Mouse (Mus musculus) ES-Bruce4 (cell line): ENCODE data around the gene Spink2. TPM values are rescaled to one million over a fixed set of nuclear protein-coding genes. Genes with fewer than 3 reads are reported as not detected.

Experiments used
- H3K27ac ChIP-seq: 2 replicates; pipeline ENCODE4 v1.5.1; 2012; ENCODE audit warnings: low read length, inconsistent platforms; ENCODE audit not compliant: insufficient read depth
- H3K27me3 ChIP-seq: 2 replicates; pipeline ENCODE4 v1.6.1; 2012; ENCODE audit warnings: mild to moderate bottlenecking, low read length, inconsistent platforms; ENCODE audit not compliant: control insufficient read depth, poor library complexity, insufficient read depth, severe bottlenecking
- H3K36me3 ChIP-seq: 2 replicates; pipeline ENCODE4 v1.6.1; 2012; ENCODE audit warnings: inconsistent platforms, mild to moderate bottlenecking, low read length, moderate library complexity; ENCODE audit not compliant: control insufficient read depth, poor library complexity, insufficient read depth, severe bottlenecking
- H3K4me1 ChIP-seq: one replicate; pipeline ENCODE4 v1.8.1; 2011; ENCODE audit warnings: low read length; ENCODE audit not compliant: control insufficient read depth, insufficient read depth
- H3K4me3 ChIP-seq: 2 replicates; pipeline ENCODE4 v1.5.1; 2011; ENCODE audit warnings: low read depth, mild to moderate bottlenecking, low read length
- H3K9ac ChIP-seq: 2 replicates; pipeline ENCODE4 v1.6.1; 2012; ENCODE audit warnings: low read depth, mild to moderate bottlenecking, inconsistent platforms; ENCODE audit not compliant: poor library complexity, severe bottlenecking
- H3K9me3 ChIP-seq: replicated peaks from 2 replicates; pipeline ENCODE4 v1.6.1; 2012; ENCODE audit warnings: mild to moderate bottlenecking, low read length, inconsistent platforms; ENCODE audit not compliant: control insufficient read depth, poor library complexity, insufficient read depth, severe bottlenecking
- CTCF ChIP-seq: IDR thresholded peaks from one replicate; pipeline ENCODE4 v1.8.1; 2011; ENCODE audit warnings: low read depth, low read length
- EP300 ChIP-seq: IDR thresholded peaks from 2 replicates; pipeline ENCODE4 v1.6.1; 2011; ENCODE audit warnings: low read depth, low read length; ENCODE audit not compliant: insufficient read depth
- POLR2A ChIP-seq: IDR thresholded peaks from one replicate; pipeline ENCODE4 v1.8.1; 2011; ENCODE audit warnings: low read length; ENCODE audit not compliant: insufficient read depth
- polyA plus RNA-seq: library from polyadenylated mRNA; stranded (reverse); fragments of >200 nt; gene quantifications from 2 replicates; pipeline ENCODE4 v1.2.4, GENCODE M21; 2011; ENCODE audit warnings: low read depth; ENCODE audit not compliant: missing spikeins, insufficient read depth, insufficient read length

The Spink2 gene
- polyA plus RNA-seq, 1 experiment, result not detected

DNA sequence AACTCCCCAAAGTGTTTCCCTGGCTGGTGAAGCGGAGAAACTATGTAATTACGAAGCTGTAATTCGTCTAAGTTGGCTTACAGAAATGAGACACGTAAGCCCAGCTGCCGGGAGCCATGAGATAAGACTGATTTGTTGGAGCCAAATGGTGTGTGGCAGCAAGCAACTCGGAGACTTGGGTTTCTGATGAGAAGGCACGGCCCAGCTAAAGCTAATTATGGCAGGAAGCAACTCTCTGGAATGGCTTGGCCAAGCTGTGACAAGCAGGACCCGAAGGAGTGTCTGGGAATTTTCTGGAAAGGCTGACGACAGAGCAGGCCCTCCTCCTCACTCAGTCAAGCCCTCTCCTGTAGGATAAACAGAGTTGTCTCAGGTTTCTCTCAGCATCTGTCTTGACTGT is 33.3 kb downstream of the Spink2 start:
- TF ChIP-seq POLR2A (no peak), EP300 (no peak), CTCF (no peak)
- Histone ChIP-seq H3K4me3 (no peak overlapping the region), H3K27ac (0 out of 2 replicates have a peak overlapping the region, but pooled peaks have one; percentile 12), H3K27me3 (no peaks in the 10 kb centered on the region; the same call in 1 of the 2 replicates), H3K4me1 (peaks cover 8% of the 10 kb centered on the region), H3K9me3 (no peaks in the 10 kb centered on the region), H3K36me3 (no peaks in the 10 kb centered on the region), H3K9ac (no peak overlapping the region)

DNA sequence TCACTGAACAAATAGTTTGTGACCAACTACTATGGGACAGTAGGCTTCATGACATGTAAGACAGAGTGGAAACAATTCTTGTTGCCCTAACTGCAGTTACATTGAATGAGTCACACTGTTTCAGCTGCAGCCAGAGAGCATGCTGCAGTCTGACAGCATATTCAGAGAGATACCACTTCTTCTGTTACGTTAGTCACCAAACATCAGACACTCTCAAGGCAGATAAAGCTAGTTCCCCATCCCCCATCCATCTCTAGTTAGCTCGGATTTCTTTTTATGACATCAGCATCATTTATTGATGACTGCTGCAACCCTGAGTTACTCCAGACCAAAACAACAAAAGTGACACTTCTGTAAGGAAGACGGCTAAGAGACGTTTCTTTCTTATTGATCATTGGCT is 36.5 kb downstream of the Spink2 start:
- no peak overlapping the region for H3K27ac ChIP-seq
- H3K4me3 ChIP-seq, result no peak overlapping the region

DNA sequence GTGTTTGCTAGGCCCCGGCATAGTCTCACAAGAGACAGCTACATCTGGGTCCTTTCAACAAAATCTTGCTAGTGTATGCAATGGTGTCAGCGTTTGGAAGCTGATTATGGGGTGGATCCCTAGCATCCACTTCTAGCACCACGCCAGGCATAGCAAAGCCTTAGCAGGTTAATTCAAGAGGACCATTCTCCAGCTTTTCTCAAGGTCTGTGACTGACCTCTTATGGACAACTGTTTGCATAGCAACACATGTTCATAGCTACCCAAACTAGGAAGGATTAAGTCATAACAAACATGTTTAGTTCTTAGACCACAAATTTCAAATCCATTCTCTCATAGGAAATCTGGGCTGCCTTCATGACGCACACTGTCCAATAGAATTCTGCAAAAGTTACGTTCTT is 40.7 kb downstream of the Spink2 start:
- H3K9ac ChIP-seq, result no peak overlapping the region
- H3K4me3 ChIP-seq, result no peak overlapping the region
- H3K27me3 ChIP-seq, result no peaks in the 10 kb centered on the region; the same call in 1 of the 2 replicates
- no peak overlapping the region for H3K27ac ChIP-seq
- H3K36me3 ChIP-seq, result no peaks in the 10 kb centered on the region
- no peaks in the 10 kb centered on the region for H3K9me3 ChIP-seq
- TF ChIP-seq POLR2A (no peak), EP300 (no peak)
- H3K4me1 ChIP-seq, result no peaks in the 10 kb centered on the region

More for the DNA sequence above, 36.5 kb downstream of the Spink2 start:
- Histone ChIP-seq H3K4me1 (peaks cover 5% of the 10 kb centered on the region), H3K27me3 (no peaks in the 10 kb centered on the region; the same call in 1 of the 2 replicates), H3K36me3 (no peaks in the 10 kb centered on the region), H3K9me3 (no peaks in the 10 kb centered on the region), H3K9ac (no peak overlapping the region)
- no peak for TF ChIP-seq EP300
- no peak for TF ChIP-seq CTCF
- no peak for TF ChIP-seq POLR2A

DNA sequence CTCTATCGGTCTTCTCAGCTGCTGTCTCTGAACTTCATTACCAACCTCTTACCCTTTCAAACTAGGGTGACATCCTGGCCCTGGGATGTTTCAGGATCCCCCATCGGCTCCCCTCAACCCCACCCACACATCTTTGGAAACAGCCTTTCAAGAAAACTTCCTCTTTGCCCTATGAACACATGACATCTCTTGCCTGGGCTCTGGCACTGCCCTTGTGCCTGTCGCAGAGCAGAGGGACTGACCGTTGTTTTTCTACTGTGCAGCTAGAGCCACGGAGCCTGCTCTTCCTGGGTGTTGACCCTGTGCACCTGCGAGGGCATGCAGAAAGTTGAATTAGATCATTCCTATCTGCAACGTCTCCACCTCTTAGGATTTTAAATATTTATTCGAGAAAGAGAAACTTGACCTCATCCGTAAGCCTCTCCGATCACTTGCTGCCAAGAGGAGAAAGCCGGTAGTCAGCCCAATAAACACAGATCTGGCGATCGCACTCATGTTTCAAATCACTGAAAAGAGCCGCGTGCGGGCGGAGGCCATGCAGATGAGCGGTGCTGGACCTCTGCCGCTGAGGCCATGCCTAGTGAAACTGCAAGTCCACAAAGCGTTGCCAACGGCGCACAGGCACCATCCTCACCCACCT is 43.8 kb downstream of the Spink2 start:
- TF ChIP-seq POLR2A (no peak), CTCF (no peak), EP300 (no peak)
- H3K27ac ChIP-seq, result no peak overlapping the region
- H3K36me3 ChIP-seq, result no peaks in the 10 kb centered on the region
- no peak overlapping the region for H3K9ac ChIP-seq
- no peaks in the 10 kb centered on the region for H3K4me1 ChIP-seq
- peak overlapping the region; percentile 14; the same call in 1 of the 2 replicates for H3K4me3 ChIP-seq
- H3K9me3 ChIP-seq, result no peaks in the 10 kb centered on the region
- no peaks in the 10 kb centered on the region for H3K27me3 ChIP-seq

DNA sequence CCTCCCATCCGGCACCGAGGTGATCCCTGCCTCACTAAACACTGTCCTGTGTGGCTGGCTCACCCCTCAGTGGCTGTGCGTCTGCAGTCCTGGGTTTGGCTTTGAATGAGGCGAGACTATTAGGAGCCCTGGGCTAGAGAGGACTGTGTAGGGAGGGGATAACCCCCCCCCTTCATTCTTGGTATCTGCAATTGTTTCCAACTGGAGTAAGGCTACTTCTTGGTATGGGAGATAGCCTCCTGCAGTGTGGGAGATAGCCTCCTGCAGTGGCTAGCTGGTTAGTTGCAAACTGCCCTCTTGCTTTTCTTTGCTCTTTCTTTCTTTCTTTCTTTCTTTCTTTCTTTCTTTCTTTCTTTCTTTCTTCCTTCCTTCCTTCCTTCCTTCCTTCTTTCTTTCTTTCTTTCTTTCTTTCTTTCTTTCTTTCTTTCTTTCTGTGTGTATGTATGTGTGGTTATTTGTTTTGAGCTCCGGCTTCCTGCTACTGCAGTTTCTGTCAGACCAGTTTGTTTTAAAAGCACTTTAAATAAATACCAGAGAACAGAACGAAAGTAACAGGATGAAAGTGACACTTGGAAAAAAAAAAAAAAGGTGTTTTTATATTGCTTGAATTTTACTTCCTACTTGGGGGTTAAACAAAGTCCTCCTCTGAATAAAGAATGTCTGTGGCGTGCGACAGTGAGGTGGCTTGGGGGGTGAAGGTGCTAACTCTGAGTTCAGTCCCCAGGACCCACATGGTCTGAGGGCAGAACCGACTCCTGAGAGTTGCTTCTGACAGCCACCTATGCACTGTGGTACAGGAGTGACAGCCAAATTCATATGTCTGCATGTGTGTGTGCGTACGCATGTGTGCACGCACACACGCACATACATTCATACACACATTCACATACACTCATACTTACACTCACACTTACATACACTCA is 45.3 kb downstream of the Spink2 start:
- no peak overlapping the region for H3K9ac ChIP-seq
- H3K27ac ChIP-seq, result no peak overlapping the region
- no peaks in the 10 kb centered on the region for H3K36me3 ChIP-seq
- no peaks in the 10 kb centered on the region for H3K9me3 ChIP-seq
- H3K4me3 ChIP-seq, result no peak overlapping the region
- TF ChIP-seq CTCF (no peak), EP300 (no peak), POLR2A (no peak)
- no peaks in the 10 kb centered on the region for H3K4me1 ChIP-seq
- H3K27me3 ChIP-seq, result no peaks in the 10 kb centered on the region

DNA sequence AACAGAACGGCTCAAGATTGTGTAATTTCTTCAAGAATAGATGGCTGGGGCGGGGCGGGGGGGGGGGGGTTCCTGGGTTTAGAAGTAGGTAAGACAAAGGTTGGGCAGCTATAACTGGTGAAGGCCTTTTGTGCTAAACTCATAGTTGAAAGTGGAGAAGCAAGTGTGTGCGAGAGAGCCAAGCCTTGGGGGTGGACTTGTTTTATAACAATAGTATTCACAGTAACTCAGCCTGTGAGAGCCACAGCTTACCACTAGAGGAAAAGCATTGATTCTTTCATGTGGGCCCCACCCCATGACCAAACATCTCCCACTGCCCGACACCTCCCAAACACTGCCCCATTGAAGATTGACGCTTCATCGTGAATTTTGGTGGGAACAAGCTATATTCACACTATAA is 47.7 kb downstream of the Spink2 start:
- TF ChIP-seq POLR2A, result no peak
- H3K9ac ChIP-seq, result no peak overlapping the region
- no peak overlapping the region for H3K4me3 ChIP-seq
- no peaks in the 10 kb centered on the region for H3K27me3 ChIP-seq
- no peaks in the 10 kb centered on the region for H3K4me1 ChIP-seq
- no peak overlapping the region for H3K27ac ChIP-seq
- H3K36me3 ChIP-seq, result no peaks in the 10 kb centered on the region
- H3K9me3 ChIP-seq, result no peaks in the 10 kb centered on the region
